Comparison of ENCODE assay signal across 26 mouse cellular contexts in the genomic region with DNA sequence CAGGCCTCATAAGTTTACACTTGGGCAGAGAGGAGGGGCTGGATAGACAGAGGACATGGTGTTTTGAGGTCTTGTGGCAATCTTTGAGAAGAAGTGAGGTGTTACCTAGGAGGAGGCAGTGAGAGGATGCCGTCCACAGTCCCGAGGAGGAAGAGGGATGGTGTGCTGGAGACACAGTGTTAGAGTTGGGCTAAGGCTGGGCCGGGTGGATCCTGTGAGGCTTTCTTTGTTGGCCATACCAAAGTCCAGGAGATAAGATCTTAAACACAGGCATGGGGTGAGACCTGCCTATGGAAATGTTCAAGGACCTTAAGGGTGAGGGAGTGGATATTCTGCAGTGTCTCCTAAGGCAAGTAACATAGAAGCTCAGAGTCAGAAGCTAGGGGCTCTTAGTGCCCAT.
"Had no signal": no experiment of that assay in that cellular context is flagged by ENCODE, and none has a peak within 500 bp of the region (broad histone marks: within the 10 kb centered on the region; RNA-seq: fewer than 3 reads in every experiment).

No protein-coding gene starts in this region.

- H3K27ac ChIP-seq: layer of hippocampus, adult 2 months; limb, embryonic 10.5 days; limb, embryonic 13.5 days; liver, embryonic 12.5 days; liver, embryonic 15.5 days; lung, embryonic 15.5 days; midbrain, embryonic 10.5 days; midbrain, embryonic 13.5 days; neural tube, embryonic 15.5 days had no signal

- H3K27me3 ChIP-seq: limb, embryonic 13.5 days; liver, embryonic 12.5 days; liver, embryonic 15.5 days; lung, embryonic 15.5 days; megakaryocyte, embryonic 14.5 days; midbrain, embryonic 13.5 days; neural tube, embryonic 15.5 days had no signal

- H3K4me3 ChIP-seq: layer of hippocampus, adult 2 months; limb, embryonic 10.5 days; limb, embryonic 13.5 days; liver, embryonic 12.5 days; liver, embryonic 15.5 days; lung, embryonic 15.5 days; megakaryocyte, embryonic 14.5 days; midbrain, embryonic 10.5 days; midbrain, embryonic 13.5 days; myocyte; neural tube, embryonic 15.5 days had no signal

- ATAC-seq: liver, embryonic 12.5 days; midbrain, embryonic 13.5 days; midbrain, embryonic 16.5 days had no signal

- H3K9ac ChIP-seq: limb, embryonic 13.5 days; liver, embryonic 12.5 days; liver, embryonic 15.5 days; lung, embryonic 15.5 days; midbrain, embryonic 13.5 days; neural tube, embryonic 15.5 days had no signal

- H3K4me1 ChIP-seq: lung, embryonic 15.5 days had no signal

- H3K9me3 ChIP-seq: limb, embryonic 10.5 days; limb, embryonic 13.5 days; liver, embryonic 12.5 days; liver, embryonic 15.5 days; lung, embryonic 15.5 days; megakaryocyte, embryonic 14.5 days; midbrain, embryonic 10.5 days; midbrain, embryonic 13.5 days; neural tube, embryonic 15.5 days had no signal

- DNase-seq: kidney, adult 11 months; kidney, adult 9 months; kidney, postnatal 14 days; kidney, postnatal 4 days; layer of hippocampus, adult 9-11 months; liver; lung, adult 18-20 months; lung, postnatal 10 days; lung, postnatal 36 days; right cerebral cortex, adult 18-20 months; right cerebral cortex, postnatal 25 days; spleen, adult 18-20 months; thymus, adult 18-20 months; thymus, postnatal 36 days had no signal

- H3K4me2 ChIP-seq: limb, embryonic 13.5 days; liver, embryonic 12.5 days; liver, embryonic 15.5 days; lung, embryonic 15.5 days; midbrain, embryonic 13.5 days; neural tube, embryonic 15.5 days had no signal
